Mouse (Mus musculus): ENCODE measurements around the gene Ddhd1.

- TF ChIP-seq POLR2A (IDR thresholded peaks at IDR 0.05; ENCODE audit: insufficient read depth, low read length) (no peak), CTCF (IDR thresholded peaks at IDR 0.05; ENCODE audit: low read depth, low read length) (no peak), EP300 (IDR thresholded peaks at IDR 0.05; ENCODE audit: insufficient read depth, low read depth, low read length) (no peak)
Measured at GRCm38 (mm10) chr14:45654876-45655416, 3.0 kb downstream of the Ddhd1 start.
